Comparison of ENCODE assay signal across 8 mouse cellular contexts in genomic region chr8:94954921-94955758, GRCm38 (mm10). TPM values are rescaled to one million over a fixed set of nuclear protein-coding genes. Genes with fewer than 3 reads are reported as not detected.
DNase-seq lines count a peak whose midpoint lies in the region; ATAC-seq and TF ChIP-seq lines count a peak whose summit lies in the region.

No protein-coding gene starts in this region.

- WGBS in hindbrain, embryonic 11.5 days = 44% methylated on average over 9 of the region's 9 CpGs
- WGBS in hindbrain, embryonic 16.5 days = 42% methylated on average over 9 of the region's 9 CpGs
- 15% methylated on average over 9 of the region's 9 CpGs for WGBS in lung, embryonic 14.5 days

- no peaks in the 10 kb centered on the region for H3K9me3 ChIP-seq in hindbrain, embryonic 11.5 days (ENCODE audit: control insufficient read depth, low read length)
- H3K9me3 ChIP-seq in hindbrain, embryonic 16.5 days (ENCODE audit: control insufficient read depth, low read length) = no peaks in the 10 kb centered on the region
- no peaks in the 10 kb centered on the region for H3K9me3 ChIP-seq in lung, embryonic 14.5 days (ENCODE audit: low read depth, low read length)

- H3K36me3 ChIP-seq in hindbrain, embryonic 11.5 days (ENCODE audit: control insufficient read depth, insufficient read depth, low read length) = no peaks in the 10 kb centered on the region
- H3K36me3 ChIP-seq in hindbrain, embryonic 16.5 days (ENCODE audit: control insufficient read depth, insufficient read depth, low read length) = no peaks in the 10 kb centered on the region
- H3K36me3 ChIP-seq in lung, embryonic 14.5 days (ENCODE audit: insufficient read depth) = no peaks in the 10 kb centered on the region

- H3K4me2 ChIP-seq in hindbrain, embryonic 11.5 days (replicated peaks; ENCODE audit: low read depth, low read length) = no peak overlapping the region
- no peak overlapping the region for H3K4me2 ChIP-seq in hindbrain, embryonic 16.5 days (ENCODE audit: low read length)
- peak overlapping the region; percentile 42; the same call in 1 of the 2 replicates for H3K4me2 ChIP-seq in lung, embryonic 14.5 days

- H3K27me3 ChIP-seq in hindbrain, embryonic 11.5 days (ENCODE audit: control insufficient read depth, insufficient read depth, low read length) = no peaks in the 10 kb centered on the region
- no peaks in the 10 kb centered on the region for H3K27me3 ChIP-seq in hindbrain, embryonic 16.5 days (replicated peaks; ENCODE audit: control insufficient read depth, insufficient read depth, low read length)
- no peaks in the 10 kb centered on the region for H3K27me3 ChIP-seq in lung, embryonic 14.5 days (ENCODE audit: insufficient read depth, low read length)

- TF ChIP-seq CTCF in lung, embryonic 14.5 days (IDR thresholded peaks at IDR 0.05; ENCODE audit: low read depth) = peak; percentile 67

- DNase-seq in hindbrain, embryonic 11.5 days (ENCODE audit: low spot score) = peak; percentile 45
- peak; percentile 70 for DNase-seq in ES-CJ7 (ENCODE audit: low read depth, low spot score)
- peak; percentile 60 for DNase-seq in kidney, adult 9 months
- DNase-seq in lung, embryonic 14.5 days = peak; percentile 81
- peak; percentile 78 to 84 for DNase-seq in spleen, postnatal 4 days (ENCODE audit: low spot score in 2 of 2)
- DNase-seq in layer of hippocampus, postnatal 10 days (ENCODE audit: low spot score in 2 of 2) = no peak

- no peak for ATAC-seq in hindbrain, embryonic 11.5 days (ENCODE audit: low FRiP score)
- ATAC-seq in hindbrain, embryonic 16.5 days = no peak
- peak; percentile 80 for ATAC-seq in common myeloid progenitor, adult 5-6 weeks (replicated peaks; ENCODE audit: low read depth, poor library complexity, severe bottlenecking)
- peak; percentile 74 for ATAC-seq in lung, embryonic 14.5 days (ENCODE audit: insufficient read depth)

- H3K4me3 ChIP-seq in hindbrain, embryonic 11.5 days (ENCODE audit: low read depth, low read length) = no peak overlapping the region
- no peak overlapping the region for H3K4me3 ChIP-seq in hindbrain, embryonic 16.5 days (ENCODE audit: low read length)
- no peak overlapping the region for H3K4me3 ChIP-seq in lung, embryonic 14.5 days (ENCODE audit: low read depth, low read length)

- no peaks in the 10 kb centered on the region for H3K4me1 ChIP-seq in hindbrain, embryonic 11.5 days (replicated peaks; ENCODE audit: control insufficient read depth, insufficient read depth, low read length)
- H3K4me1 ChIP-seq in hindbrain, embryonic 16.5 days (ENCODE audit: control insufficient read depth, insufficient read depth, low read depth, low read length) = no peaks in the 10 kb centered on the region
- H3K4me1 ChIP-seq in lung, embryonic 14.5 days (ENCODE audit: insufficient read depth) = 0 out of 2 replicates have a peak, but pooled peaks cover 4% of the 10 kb centered on the region

- no peak overlapping the region for H3K27ac ChIP-seq in hindbrain, embryonic 11.5 days (ENCODE audit: low read depth, low read length)
- no peak overlapping the region for H3K27ac ChIP-seq in hindbrain, embryonic 16.5 days (ENCODE audit: low read depth, low read length)
- H3K27ac ChIP-seq in lung, embryonic 14.5 days (ENCODE audit: low read depth) = peak overlapping the region; percentile 87

- H3K9ac ChIP-seq in hindbrain, embryonic 11.5 days (ENCODE audit: low read depth, low read length) = no peak overlapping the region
- H3K9ac ChIP-seq in hindbrain, embryonic 16.5 days (ENCODE audit: low read depth, low read length) = no peak overlapping the region
- no peak overlapping the region for H3K9ac ChIP-seq in lung, embryonic 14.5 days

RNA-seq across cellular contexts. Expression of gene Adgrg1, which starts 19.4 kb away (rescaled TPM):
- 138 and 160 TPM in 2 replicates for polyA plus RNA-seq in hindbrain, embryonic 11.5 days (2014; fragmentation: Nextera tagmentation; extraction: Ambion mirVana)
- polyA plus RNA-seq in hindbrain, embryonic 16.5 days (2015; fragmentation: Nextera tagmentation; extraction: Ambion mirVana) = 112 and 135 TPM in 2 replicates
- 293 and 407 TPM in 2 replicates for total RNA-seq in common myeloid progenitor, adult 5-6 weeks (2017)
- 33.8 and 45.3 TPM in 2 replicates for polyA plus RNA-seq in lung, embryonic 14.5 days (2014; fragmentation: Nextera tagmentation; extraction: Ambion mirVana)
- total RNA-seq in layer of hippocampus, postnatal 10 days (2021) = 100 to 1,000 TPM; 160 to 164 TPM

RNA-seq across cellular contexts. Expression of gene Adgrg5, which starts 31.6 kb away (rescaled TPM):
- 0.14 TPM in 2 replicates for polyA plus RNA-seq in hindbrain, embryonic 11.5 days (2014; fragmentation: Nextera tagmentation; extraction: Ambion mirVana)
- 0.05 and 0.09 TPM in 2 replicates for polyA plus RNA-seq in hindbrain, embryonic 16.5 days (2015; fragmentation: Nextera tagmentation; extraction: Ambion mirVana)
- 0.05 TPM in 1 of 2 replicates, not detected in the other for total RNA-seq in common myeloid progenitor, adult 5-6 weeks (2017)
- polyA plus RNA-seq in lung, embryonic 14.5 days (2014; fragmentation: Nextera tagmentation; extraction: Ambion mirVana) = 0.18 and 0.21 TPM in 2 replicates
- total RNA-seq in layer of hippocampus, postnatal 10 days (2021) = under 1 TPM; 0.18 to 0.55 TPM

RNA-seq across cellular contexts. Expression of gene Ccdc102a, which starts 37.2 kb away (rescaled TPM):
- 18.5 and 19.2 TPM in 2 replicates for polyA plus RNA-seq in hindbrain, embryonic 11.5 days (2014; fragmentation: Nextera tagmentation; extraction: Ambion mirVana)
- polyA plus RNA-seq in hindbrain, embryonic 16.5 days (2015; fragmentation: Nextera tagmentation; extraction: Ambion mirVana) = 5.7 and 6.9 TPM in 2 replicates
- total RNA-seq in common myeloid progenitor, adult 5-6 weeks (2017) = 0.58 and 2.2 TPM in 2 replicates
- 29.9 and 34.1 TPM in 2 replicates for polyA plus RNA-seq in lung, embryonic 14.5 days (2014; fragmentation: Nextera tagmentation; extraction: Ambion mirVana)
- 1 to 10 TPM; 4.0 to 4.2 TPM for total RNA-seq in layer of hippocampus, postnatal 10 days (2021)

Comparison
In these comparisons a context has a peak if more than half of its experiments do, and no peak if none do; other contexts are left out.
1. ATAC-seq: peak in common myeloid progenitor, adult 5-6 weeks (single experiment) and lung, embryonic 14.5 days (single experiment); none in hindbrain, embryonic 11.5 days (single experiment) and hindbrain, embryonic 16.5 days (single experiment).
2. DNase-seq: peak in hindbrain, embryonic 11.5 days (single experiment), ES-CJ7 (single experiment), kidney, adult 9 months (single experiment), lung, embryonic 14.5 days (single experiment) and spleen, postnatal 4 days (2 of 2); none in layer of hippocampus, postnatal 10 days (0 of 2).